Mouse (Mus musculus) yolk sac, embryonic 10.5 days (tissue): ENCODE results near the gene Tapt1.
"Not testable (repeated sequence)": the region's sequence is repeated elsewhere in the genome, so short reads cannot be mapped to it uniquely, and the experiment has no call there.

Source experiments
- DNase-seq: peaks from one replicate; pipeline ENCODE4 v3.0.0-alpha.2; 2017; ENCODE audit warnings: low spot score

Gene Tapt1

GRCm38 (mm10) chr5:44226521-44227461 lies at the start of gene Tapt1:
Tapt1 (minus strand) TSS chr5:44226626.
- DNase-seq = peak; percentile 85

GRCm38 (mm10) chr5:44271564-44271963 lies 45.1 kb upstream of the Tapt1 start:
- DNase-seq = no peak

GRCm38 (mm10) chr5:44268524-44268923 lies 42.1 kb upstream of the Tapt1 start:
- not testable (repeated sequence) for DNase-seq

- DNase-seq = no peak
Observed at GRCm38 (mm10) chr5:44261691-44262090, 35.3 kb upstream of the Tapt1 start.

- DNase-seq = no peak
Observed at GRCm38 (mm10) chr5:44261172-44261571, 34.7 kb upstream of the Tapt1 start.

- no peak for DNase-seq
Observed at GRCm38 (mm10) chr5:44259678-44260077, 33.3 kb upstream of the Tapt1 start.

GRCm38 (mm10) chr5:44258163-44258562 lies 31.7 kb upstream of the Tapt1 start:
- DNase-seq = no peak

GRCm38 (mm10) chr5:44257401-44257800 lies 31.0 kb upstream of the Tapt1 start:
- DNase-seq = no peak

- no peak for DNase-seq
Observed at GRCm38 (mm10) chr5:44256512-44256911, 30.1 kb upstream of the Tapt1 start.

GRCm38 (mm10) chr5:44255756-44256398 lies 29.5 kb upstream of the Tapt1 start:
- no peak for DNase-seq

GRCm38 (mm10) chr5:44253449-44253848 lies 27.0 kb upstream of the Tapt1 start:
- no peak for DNase-seq

- no peak for DNase-seq
Observed at GRCm38 (mm10) chr5:44252395-44252794, 26.0 kb upstream of the Tapt1 start.

- DNase-seq = no peak
Observed at GRCm38 (mm10) chr5:44250211-44250955, 24.0 kb upstream of the Tapt1 start.

GRCm38 (mm10) chr5:44249363-44249762 lies 22.9 kb upstream of the Tapt1 start:
- peak; percentile 78 for DNase-seq

GRCm38 (mm10) chr5:44246493-44247217 lies 20.2 kb upstream of the Tapt1 start:
- no peak for DNase-seq

- no peak for DNase-seq
Observed at GRCm38 (mm10) chr5:44244894-44245423, 18.5 kb upstream of the Tapt1 start.

GRCm38 (mm10) chr5:44242828-44243227 lies 16.4 kb upstream of the Tapt1 start:
- no peak for DNase-seq

- DNase-seq = no peak
Observed at GRCm38 (mm10) chr5:44241726-44242125, 15.3 kb upstream of the Tapt1 start.

GRCm38 (mm10) chr5:44239187-44240136 lies 13.0 kb upstream of the Tapt1 start:
- peak; percentile 73 for DNase-seq

GRCm38 (mm10) chr5:44238201-44238600 lies 11.8 kb upstream of the Tapt1 start:
- no peak for DNase-seq
